Mouse (Mus musculus): Measurements from ENCODE around the gene Sis. TPM values are rescaled to one million over a fixed set of nuclear protein-coding genes. Genes with fewer than 3 reads are reported as not detected.

Sis gene
- polyA plus RNA-seq (2012; ENCODE audit: insufficient read depth, insufficient read length, missing spikeins) = not detected in 2 replicates

DNA sequence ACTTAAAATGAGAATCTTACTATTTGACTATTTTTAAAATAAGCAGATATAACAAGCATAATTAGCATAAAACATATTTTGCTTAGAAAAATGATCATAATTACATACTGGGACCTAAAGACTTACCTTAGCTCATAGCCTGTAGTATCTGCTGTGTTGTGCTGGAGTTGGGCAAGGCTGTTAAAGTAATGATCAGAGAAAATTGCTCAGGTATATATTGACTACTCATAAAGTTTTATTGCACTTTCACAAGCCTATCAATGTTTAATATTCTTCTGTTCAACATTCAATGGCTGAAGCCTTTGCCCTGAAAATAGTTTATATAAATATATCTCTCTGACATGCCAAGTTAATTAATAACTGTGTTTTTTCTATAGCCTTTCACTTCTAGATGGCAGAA lies at the start of gene Sis:
Sis (minus strand) TSS at position 189 of the 400 bp plus-strand sequence.
- H3K4me1 ChIP-seq (ENCODE audit: control insufficient read depth, insufficient read depth, low read length) = no peaks in the 10 kb centered on the region

DNA sequence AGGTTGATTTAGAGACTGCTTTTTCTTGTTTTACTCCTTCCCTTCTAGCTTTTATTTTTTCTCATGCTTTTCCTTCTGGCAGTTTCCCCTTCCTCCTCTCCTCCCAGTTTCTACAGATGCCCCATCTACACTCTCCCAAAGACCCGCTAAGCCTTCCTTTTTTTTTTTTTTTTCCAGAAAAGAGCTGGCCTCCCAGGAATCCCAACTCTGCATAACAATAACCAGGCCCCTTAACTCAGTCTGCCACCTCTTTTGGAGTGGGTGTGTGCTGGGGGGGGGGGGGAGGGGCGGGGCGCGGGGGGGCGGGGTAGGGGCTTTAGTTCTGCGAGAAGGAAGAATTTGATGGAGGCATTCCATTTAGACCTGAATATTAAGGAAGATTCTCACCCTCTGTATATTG lies 38.4 kb upstream of the Sis start:
- Histone ChIP-seq H3K4me1 (ENCODE audit: control insufficient read depth, insufficient read depth, low read length) (no peaks in the 10 kb centered on the region), H3K4me3 (ENCODE audit: insufficient read depth, low read length) (no peak overlapping the region), H3K27ac (ENCODE audit: insufficient read depth, low read depth, low read length) (no peak overlapping the region)
- TF ChIP-seq CTCF (IDR thresholded peaks at IDR 0.05; ENCODE audit: low read depth, low read length) (no peak), POLR2A (IDR thresholded peaks at IDR 0.05; ENCODE audit: borderline replicate concordance, low read depth, low read length) (no peak)

More for the DNA sequence above, at the start of gene Sis:
- TF ChIP-seq POLR2A (IDR thresholded peaks at IDR 0.05; ENCODE audit: borderline replicate concordance, low read depth, low read length) (no peak), CTCF (IDR thresholded peaks at IDR 0.05; ENCODE audit: low read depth, low read length) (no peak)
- Histone ChIP-seq H3K4me3 (ENCODE audit: insufficient read depth, low read length) (no peak within 1 kb of the TSS), H3K27ac (ENCODE audit: insufficient read depth, low read depth, low read length) (no peak within 1 kb of the TSS)

DNA sequence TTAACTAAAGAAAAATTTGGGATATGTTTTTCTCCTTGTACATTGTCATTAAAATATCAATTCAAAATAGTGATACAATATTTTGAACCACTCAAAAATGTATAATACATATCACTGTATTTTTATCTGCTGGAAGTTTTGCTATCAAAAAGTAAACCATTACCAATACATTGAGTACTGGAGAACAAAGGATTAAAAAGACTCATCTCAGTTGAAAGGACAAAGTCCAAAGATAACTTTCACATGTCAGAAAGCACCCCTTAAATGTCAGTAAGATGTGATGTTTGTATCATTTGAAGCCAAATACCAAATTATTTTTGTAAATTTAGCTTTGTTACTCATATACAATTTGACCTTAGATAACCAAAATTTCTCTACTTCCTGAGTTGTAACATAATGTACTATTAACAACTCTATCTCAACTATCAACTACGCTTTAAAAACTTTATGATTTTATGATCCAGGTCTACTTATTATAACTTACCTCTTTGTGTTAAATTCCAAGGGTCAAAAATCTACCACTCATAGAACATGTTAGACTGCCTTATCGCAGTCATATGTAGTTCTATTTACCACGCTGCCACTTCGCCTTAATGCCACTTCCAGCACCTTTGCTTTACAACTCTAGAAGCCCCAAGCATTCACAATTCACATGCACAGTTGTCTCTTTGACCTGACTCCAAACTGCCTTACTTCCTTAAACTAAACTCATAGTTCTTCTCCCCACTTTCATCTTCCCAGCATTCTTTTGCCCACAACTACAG lies 35.5 kb upstream of the Sis start:
- no peak overlapping the region for H3K27ac ChIP-seq (ENCODE audit: insufficient read depth, low read depth, low read length)
- H3K4me1 ChIP-seq (ENCODE audit: control insufficient read depth, insufficient read depth, low read length) = no peaks in the 10 kb centered on the region
- no peak for TF ChIP-seq CTCF (IDR thresholded peaks at IDR 0.05; ENCODE audit: low read depth, low read length)
- no peak for TF ChIP-seq POLR2A (IDR thresholded peaks at IDR 0.05; ENCODE audit: borderline replicate concordance, low read depth, low read length)
- H3K4me3 ChIP-seq (ENCODE audit: insufficient read depth, low read length) = no peak overlapping the region

DNA sequence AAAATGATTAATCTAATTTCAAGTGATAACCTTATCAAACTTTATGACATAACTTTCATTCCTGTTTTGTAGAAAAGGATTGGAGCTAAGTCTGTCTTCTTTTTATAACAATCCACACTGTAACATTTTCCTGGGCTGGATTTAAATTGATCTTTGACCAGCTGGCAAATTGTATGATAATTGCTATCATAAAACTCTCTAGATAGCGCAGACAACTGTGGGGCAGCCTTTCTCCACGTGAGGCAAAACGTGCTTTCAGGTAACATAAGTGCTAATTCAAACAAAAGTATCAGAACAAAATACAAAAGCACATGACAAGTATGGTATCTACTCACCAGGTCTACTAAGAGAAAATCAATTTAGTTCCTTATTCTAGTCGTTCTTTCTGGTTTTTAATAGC lies 29.9 kb upstream of the Sis start:
- TF ChIP-seq CTCF (IDR thresholded peaks at IDR 0.05; ENCODE audit: low read depth, low read length) = no peak
- TF ChIP-seq POLR2A (IDR thresholded peaks at IDR 0.05; ENCODE audit: borderline replicate concordance, low read depth, low read length) = no peak
- no peaks in the 10 kb centered on the region for H3K4me1 ChIP-seq (ENCODE audit: control insufficient read depth, insufficient read depth, low read length)
- no peak overlapping the region for H3K4me3 ChIP-seq (ENCODE audit: insufficient read depth, low read length)
- no peak overlapping the region for H3K27ac ChIP-seq (ENCODE audit: insufficient read depth, low read depth, low read length)

DNA sequence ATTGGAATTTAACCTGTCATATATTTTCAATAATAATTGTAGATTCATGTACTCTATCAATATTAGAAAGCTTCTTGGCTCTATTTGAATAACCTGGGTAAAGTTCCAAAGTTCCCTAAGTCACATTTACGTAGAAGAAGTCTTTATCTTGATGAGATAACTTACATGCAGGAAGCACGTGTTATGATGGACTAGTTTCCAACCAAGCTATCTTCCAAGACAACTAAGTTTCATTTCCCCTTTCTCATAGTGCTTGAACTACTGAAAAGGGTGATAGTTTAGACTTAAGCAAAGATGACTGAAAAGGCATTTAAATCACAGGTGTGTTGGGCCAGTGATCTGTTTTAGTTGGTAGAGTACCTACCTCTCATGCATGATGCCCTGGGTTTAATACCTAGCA lies 23.3 kb upstream of the Sis start:
- H3K4me3 ChIP-seq (ENCODE audit: insufficient read depth, low read length) = no peak overlapping the region
- no peak for TF ChIP-seq POLR2A (IDR thresholded peaks at IDR 0.05; ENCODE audit: borderline replicate concordance, low read depth, low read length)
- no peak for TF ChIP-seq CTCF (IDR thresholded peaks at IDR 0.05; ENCODE audit: low read depth, low read length)

DNA sequence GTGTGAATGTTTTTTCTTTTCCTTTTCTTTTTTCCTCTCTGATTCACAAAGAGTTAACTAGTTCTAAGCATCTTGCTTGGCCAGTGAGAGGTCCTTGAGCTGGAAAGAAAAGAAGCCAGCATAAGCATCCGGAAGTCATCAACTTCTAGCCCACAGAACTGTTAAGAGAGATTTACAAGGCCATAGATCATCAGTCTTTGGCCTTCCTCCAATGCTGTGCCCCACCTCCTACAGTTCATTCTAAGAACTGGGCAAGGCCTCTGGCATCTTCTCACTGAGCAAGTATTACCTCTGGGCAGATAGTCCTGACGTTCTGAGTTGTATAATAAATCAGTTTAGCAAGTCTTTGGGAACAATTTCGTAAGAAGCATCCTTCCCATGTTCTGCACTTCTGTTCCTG lies 8.9 kb upstream of the Sis start:
- Histone ChIP-seq H3K27ac (ENCODE audit: insufficient read depth, low read depth, low read length) (no peak overlapping the region), H3K4me1 (ENCODE audit: control insufficient read depth, insufficient read depth, low read length) (no peaks in the 10 kb centered on the region), H3K4me3 (ENCODE audit: insufficient read depth, low read length) (no peak overlapping the region)
- TF ChIP-seq CTCF (IDR thresholded peaks at IDR 0.05; ENCODE audit: low read depth, low read length) (no peak), POLR2A (IDR thresholded peaks at IDR 0.05; ENCODE audit: borderline replicate concordance, low read depth, low read length) (no peak)

More for the DNA sequence above, 23.3 kb upstream of the Sis start:
- Histone ChIP-seq H3K4me1 (ENCODE audit: control insufficient read depth, insufficient read depth, low read length) (no peaks in the 10 kb centered on the region), H3K27ac (ENCODE audit: insufficient read depth, low read depth, low read length) (no peak overlapping the region)

DNA sequence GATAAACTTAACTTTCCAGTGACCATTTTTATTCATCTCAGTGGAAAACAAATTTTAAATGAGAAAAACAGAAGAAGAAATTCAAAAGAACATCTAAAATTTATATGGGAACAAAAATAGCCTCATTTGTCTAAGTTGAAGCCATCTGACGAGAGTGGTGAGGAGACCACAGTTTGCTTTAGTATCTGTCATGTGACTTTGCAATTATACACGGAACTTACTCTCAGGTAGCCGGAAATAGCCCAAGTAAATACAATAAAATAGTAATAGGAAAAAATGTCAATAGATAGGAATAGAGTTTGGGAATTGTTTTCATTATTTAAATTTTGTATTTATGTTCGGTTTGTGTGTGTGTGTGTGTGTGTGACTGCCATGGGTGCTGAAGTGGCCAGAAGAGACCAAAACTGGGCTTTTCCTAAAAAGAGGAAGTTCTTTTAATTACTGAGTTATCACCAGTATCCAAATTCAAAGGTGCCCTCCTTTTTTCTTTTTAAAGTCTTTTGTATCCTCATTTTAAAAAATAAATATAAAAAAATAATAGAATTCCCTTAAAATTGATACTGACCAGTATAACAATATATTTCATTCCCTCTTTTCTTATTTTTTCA lies 48.6 kb downstream of the Sis start:
- no peak overlapping the region for H3K4me3 ChIP-seq (ENCODE audit: insufficient read depth, low read length)
- TF ChIP-seq POLR2A (IDR thresholded peaks at IDR 0.05; ENCODE audit: borderline replicate concordance, low read depth, low read length) = no peak
- TF ChIP-seq CTCF (IDR thresholded peaks at IDR 0.05; ENCODE audit: low read depth, low read length) = no peak
- H3K4me1 ChIP-seq (ENCODE audit: control insufficient read depth, insufficient read depth, low read length) = no peaks in the 10 kb centered on the region
- H3K27ac ChIP-seq (ENCODE audit: insufficient read depth, low read depth, low read length) = no peak overlapping the region

DNA sequence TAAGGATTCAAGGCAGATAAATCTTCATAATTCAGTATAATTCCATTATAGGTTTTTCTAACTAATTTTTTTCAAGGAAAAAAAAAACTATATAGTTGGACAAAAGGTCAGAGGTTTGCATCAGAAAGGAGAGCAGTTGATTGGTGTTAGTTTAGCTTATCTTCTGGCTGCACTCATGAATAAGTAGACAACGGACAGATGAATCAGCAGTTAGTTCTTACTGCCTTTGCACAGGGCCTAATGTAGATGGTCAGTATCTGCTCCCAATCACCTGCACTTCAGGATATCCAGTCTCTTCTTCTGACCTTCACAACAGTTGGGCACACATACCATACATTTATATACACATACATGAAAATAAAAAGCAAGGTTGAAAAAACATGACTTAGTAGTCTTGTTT lies 85.2 kb downstream of the Sis start:
- H3K4me1 ChIP-seq (ENCODE audit: control insufficient read depth, insufficient read depth, low read length) = no peaks in the 10 kb centered on the region
- no peak overlapping the region for H3K4me3 ChIP-seq (ENCODE audit: insufficient read depth, low read length)
- TF ChIP-seq CTCF (IDR thresholded peaks at IDR 0.05; ENCODE audit: low read depth, low read length) (no peak), POLR2A (IDR thresholded peaks at IDR 0.05; ENCODE audit: borderline replicate concordance, low read depth, low read length) (no peak)
- no peak overlapping the region for H3K27ac ChIP-seq (ENCODE audit: insufficient read depth, low read depth, low read length)

DNA sequence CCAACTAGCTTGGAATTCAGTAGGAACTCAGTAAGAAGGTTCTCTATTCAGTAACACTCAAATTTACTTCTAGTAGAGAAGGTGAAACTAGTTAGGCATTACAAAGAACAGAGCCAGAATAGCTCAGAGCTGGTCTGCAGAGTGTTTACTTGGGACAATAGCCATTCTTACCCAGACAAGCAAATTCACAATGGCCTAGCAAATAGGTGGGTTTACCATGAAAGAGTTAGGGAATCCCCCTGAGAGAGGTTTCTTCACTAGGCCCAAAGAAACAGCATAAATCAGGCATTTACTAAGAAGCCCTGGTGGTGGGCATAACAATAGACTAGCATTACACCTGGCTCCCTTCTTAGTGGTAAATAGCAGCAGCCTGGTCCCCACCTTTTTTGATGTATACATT lies 99.5 kb downstream of the Sis start:
- TF ChIP-seq CTCF (IDR thresholded peaks at IDR 0.05; ENCODE audit: low read depth, low read length) (no peak), POLR2A (IDR thresholded peaks at IDR 0.05; ENCODE audit: borderline replicate concordance, low read depth, low read length) (no peak)
- Histone ChIP-seq H3K4me3 (ENCODE audit: insufficient read depth, low read length) (no peak overlapping the region), H3K4me1 (ENCODE audit: control insufficient read depth, insufficient read depth, low read length) (no peaks in the 10 kb centered on the region), H3K27ac (ENCODE audit: insufficient read depth, low read depth, low read length) (no peak overlapping the region)

DNA sequence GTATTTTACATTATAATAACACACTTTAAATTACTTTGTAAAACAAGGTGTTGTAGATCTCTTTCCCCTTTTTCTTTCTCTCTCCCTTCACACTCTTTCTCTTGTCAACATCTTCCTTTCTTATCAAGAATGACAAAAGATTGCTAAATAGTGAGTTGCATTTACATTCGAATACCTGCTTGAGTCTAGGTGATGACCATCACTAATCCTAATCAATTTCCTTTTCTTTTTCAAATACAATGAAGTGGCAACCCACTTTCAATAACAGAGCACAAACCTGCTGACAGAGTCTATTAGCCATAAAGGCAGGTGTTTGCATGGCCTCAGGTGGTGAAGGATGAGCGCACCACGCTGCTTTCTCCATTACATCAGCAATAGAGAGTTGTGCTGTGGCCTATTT lies 108.9 kb downstream of the Sis start:
- TF ChIP-seq CTCF (IDR thresholded peaks at IDR 0.05; ENCODE audit: low read depth, low read length) (no peak), POLR2A (IDR thresholded peaks at IDR 0.05; ENCODE audit: borderline replicate concordance, low read depth, low read length) (no peak)
- H3K4me3 ChIP-seq (ENCODE audit: insufficient read depth, low read length) = no peak overlapping the region
- no peaks in the 10 kb centered on the region for H3K4me1 ChIP-seq (ENCODE audit: control insufficient read depth, insufficient read depth, low read length)
- H3K27ac ChIP-seq (ENCODE audit: insufficient read depth, low read depth, low read length) = no peak overlapping the region
